Mouse (Mus musculus): ENCODE data around the gene Map3k5.
"Not testable (repeated sequence)": the region's sequence is repeated elsewhere in the genome, so short reads cannot be mapped to it uniquely, and the experiment has no call there.

Map3k5 gene

DNA sequence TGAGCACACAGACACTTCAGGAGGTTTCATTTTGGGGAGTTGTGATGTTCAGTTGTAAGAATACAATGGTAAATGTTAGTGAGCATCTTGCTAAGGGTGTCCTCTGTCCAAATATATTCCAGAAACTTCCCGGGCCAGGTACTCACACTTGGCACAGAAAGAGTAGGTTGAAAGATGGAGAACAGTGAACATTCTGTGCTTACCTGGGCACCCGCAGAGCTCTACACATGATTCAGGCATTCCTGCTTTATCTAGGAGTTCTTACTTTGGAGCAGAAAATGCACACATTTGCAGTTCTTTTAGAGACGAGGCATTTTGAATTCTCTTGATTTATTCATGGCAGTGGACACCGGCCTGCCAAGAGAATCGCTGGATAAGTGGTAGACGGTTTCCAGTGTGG is 32.3 kb downstream of the Map3k5 start:
- DNase-seq (ENCODE audit: low spot score in 2 of 2) = no peak

DNA sequence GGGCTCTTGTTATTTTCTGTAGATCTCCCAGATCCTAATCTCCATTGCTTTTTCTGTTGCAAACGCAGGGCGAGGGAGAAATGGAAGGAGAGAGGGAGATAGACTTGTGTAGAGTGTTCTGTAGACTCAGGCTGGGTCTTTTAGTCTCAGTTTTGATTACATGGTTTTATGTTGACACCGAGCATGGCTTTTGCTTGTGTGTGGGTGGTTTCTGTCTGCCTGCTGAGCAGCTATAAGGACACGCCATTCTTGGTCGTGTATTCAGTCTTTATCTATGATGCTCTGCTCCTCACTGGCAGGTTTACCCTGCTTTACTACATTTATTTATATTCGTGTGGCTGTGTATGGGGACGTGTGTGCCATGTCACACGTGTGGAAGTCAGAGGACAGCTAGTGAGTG is 34.2 kb downstream of the Map3k5 start:
- DNase-seq (ENCODE audit: low spot score in 2 of 2) = no peak

- DNase-seq (ENCODE audit: low spot score in 2 of 2) = peak in 1 of 2 experiments; percentile 29
Measured at GRCm38 (mm10) chr10:19969831-19970460, 35.7 kb downstream of the Map3k5 start.

GRCm38 (mm10) chr10:19971491-19971890 is 37.2 kb downstream of the Map3k5 start:
- DNase-seq (ENCODE audit: low spot score in 2 of 2) = not testable (repeated sequence)

- DNase-seq (ENCODE audit: low spot score in 2 of 2) = no peak
Measured at GRCm38 (mm10) chr10:19973321-19974108, 39.2 kb downstream of the Map3k5 start.

DNA sequence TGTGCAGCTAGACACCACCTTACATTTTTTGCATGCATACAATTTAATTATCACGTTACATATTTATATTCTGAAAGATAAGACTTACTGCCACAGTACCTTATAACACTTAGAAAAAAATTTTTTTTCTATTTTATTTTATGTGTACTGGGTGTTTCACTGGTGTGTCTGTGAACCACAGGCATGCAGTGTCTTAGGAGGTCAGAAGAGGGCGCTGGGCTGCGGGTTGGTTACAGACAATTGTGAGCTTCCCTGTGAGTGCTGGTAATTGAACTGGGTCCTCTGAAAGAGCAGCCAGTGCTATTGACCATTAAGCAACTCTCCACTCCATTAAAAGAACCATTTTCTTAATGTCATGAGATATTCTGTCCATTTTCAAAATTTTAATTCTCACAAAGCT is 43.3 kb downstream of the Map3k5 start:
- no peak for DNase-seq (ENCODE audit: low spot score in 2 of 2)

- DNase-seq (ENCODE audit: low spot score in 2 of 2) = no peak
Measured at GRCm38 (mm10) chr10:19978662-19979199, 44.5 kb downstream of the Map3k5 start.

- DNase-seq (ENCODE audit: low spot score in 2 of 2) = no peak
Measured at GRCm38 (mm10) chr10:19987736-19988135, 53.5 kb downstream of the Map3k5 start.

DNA sequence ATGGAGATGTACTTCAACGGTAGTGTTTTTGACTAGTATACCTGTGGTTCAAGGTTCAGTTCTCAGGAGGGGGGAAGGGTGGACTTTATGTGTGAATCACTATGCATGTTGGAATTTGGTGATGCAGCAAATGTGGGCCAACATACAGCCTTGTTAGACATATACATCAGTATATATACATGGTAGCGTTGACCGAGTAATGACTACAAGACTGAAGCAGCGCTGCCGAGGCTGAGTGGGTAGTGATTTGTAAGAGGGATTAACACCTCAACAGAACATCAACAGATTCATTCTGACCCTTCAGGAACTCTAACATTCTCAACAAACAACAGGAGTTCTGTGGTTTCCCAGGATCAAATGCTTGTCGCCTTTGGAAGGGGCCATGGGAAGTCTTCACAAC is 55.7 kb downstream of the Map3k5 start:
- no peak for DNase-seq (ENCODE audit: low spot score in 2 of 2)

GRCm38 (mm10) chr10:19990638-19991037 is 56.4 kb downstream of the Map3k5 start:
- DNase-seq (ENCODE audit: low spot score in 2 of 2) = no peak

DNA sequence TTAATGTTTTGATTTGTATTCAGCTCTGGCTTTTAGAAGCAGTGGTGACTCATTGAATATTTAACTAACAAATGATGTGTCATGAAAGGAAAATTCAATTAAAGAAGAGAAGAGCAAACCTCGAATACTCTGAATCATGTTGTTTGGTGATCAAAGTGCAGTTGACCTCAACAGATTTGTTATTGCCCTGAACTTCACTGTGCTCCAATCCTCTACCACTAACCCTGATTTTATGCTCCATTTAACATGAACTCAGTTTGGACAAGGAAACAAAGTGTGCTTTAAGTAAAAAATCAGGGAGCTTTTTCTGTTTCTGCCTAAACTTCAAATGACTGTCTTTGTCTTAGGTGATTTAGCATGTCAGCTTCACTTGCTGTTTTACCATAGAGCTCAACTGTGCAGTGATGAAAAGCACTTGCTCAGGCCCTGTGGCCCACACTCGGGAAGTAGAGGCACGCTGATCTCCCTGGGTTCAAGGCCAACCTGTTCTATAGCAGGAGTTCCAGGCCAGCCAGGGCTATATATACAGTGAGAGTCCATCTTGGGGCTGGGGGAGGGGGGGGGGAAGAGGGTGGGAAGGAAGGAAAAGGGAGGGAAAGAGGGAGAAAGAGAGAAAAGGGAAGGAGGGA is 57.1 kb downstream of the Map3k5 start:
- DNase-seq (ENCODE audit: low spot score in 2 of 2) = no peak

- DNase-seq (ENCODE audit: low spot score in 2 of 2) = no peak
Measured at GRCm38 (mm10) chr10:19991866-19992252, 57.6 kb downstream of the Map3k5 start.

GRCm38 (mm10) chr10:19994469-19995450 is 60.5 kb downstream of the Map3k5 start:
- DNase-seq (ENCODE audit: low spot score in 2 of 2) = no peak

DNA sequence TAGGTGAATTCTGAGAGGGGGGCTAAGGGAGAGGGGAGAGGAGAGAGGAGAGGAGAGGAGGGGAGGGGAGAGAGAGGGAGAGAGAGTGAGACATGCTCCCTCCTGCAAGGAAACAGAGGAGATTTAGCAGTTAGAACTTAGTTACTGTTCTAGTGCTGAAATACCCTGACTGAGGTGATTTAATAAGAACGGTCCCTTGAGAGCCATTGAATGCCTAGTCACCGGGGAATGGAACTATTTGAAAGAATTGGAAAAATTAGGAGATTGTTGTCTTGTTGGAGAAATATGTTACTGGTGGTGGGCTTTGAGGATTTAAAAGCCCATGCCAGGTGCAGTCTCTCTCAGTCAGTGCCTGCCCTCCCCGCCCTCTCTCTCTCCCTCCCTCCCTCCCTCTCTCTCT is 61.9 kb downstream of the Map3k5 start:
- no peak for DNase-seq (ENCODE audit: low spot score in 2 of 2)

- DNase-seq (ENCODE audit: low spot score in 2 of 2) = no peak
Measured at GRCm38 (mm10) chr10:19999703-20000407, 65.6 kb downstream of the Map3k5 start.

DNA sequence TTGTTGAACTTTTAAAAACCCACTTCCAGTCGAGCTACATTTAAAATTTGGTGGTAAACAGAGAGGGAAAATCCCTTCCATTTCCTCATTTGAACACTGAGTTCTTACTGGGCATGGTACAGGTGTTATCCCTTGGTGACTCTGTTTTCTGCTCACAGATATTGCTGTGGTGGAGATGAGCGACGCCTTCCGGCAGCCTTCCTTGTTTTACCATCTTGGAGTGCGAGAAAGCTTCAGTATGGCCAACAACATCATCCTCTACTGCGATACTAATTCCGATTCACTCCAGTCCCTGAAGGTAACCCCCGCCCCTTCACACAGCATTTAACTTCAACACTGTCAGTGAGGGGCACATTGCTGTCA is 66.1 kb downstream of the Map3k5 start:
- DNase-seq (ENCODE audit: low spot score in 2 of 2) = no peak

DNA sequence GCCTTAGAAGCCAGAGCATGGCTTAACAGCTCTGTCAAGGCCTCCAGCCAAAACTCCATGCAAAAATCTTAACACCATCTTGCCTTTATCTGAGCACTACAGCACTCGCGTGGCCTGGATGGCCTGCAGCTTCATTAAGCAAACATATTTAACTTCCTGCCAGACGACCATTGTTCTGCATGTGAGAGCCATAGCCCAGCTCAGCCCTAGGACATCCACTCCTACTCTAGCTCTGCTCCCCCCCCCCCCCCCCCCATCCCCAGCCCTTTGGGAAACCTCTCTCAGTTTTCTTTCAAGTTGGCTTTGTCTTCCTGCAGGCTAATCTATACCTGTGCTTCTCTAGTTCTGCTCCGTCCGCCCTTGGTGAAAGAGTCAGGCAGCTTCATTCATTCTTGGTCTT is 67.7 kb downstream of the Map3k5 start:
- DNase-seq (ENCODE audit: low spot score in 2 of 2) = no peak

DNA sequence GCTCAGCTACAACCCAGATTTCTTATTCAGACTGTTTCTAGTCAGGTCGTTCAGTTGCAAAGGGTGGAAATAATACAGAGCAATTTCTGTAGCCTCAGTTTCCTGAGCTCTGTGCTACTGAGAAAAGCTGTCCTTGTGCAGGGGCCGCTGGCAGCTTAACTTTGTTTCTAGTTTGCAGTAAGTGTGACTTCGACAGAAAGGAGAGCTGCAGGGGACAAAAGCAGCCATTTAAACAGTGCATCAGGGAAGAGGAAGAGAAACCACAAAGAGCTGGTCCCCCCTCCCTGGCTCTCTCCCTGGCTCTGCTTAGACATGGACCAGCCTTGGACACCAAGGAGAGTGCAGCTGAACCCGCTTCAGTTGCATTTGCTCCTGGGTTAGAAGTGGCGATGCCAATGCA is 68.7 kb downstream of the Map3k5 start:
- no peak for DNase-seq (ENCODE audit: low spot score in 2 of 2)

- DNase-seq (ENCODE audit: low spot score in 2 of 2) = no peak
Measured at GRCm38 (mm10) chr10:20004786-20005185, 70.5 kb downstream of the Map3k5 start.

DNA sequence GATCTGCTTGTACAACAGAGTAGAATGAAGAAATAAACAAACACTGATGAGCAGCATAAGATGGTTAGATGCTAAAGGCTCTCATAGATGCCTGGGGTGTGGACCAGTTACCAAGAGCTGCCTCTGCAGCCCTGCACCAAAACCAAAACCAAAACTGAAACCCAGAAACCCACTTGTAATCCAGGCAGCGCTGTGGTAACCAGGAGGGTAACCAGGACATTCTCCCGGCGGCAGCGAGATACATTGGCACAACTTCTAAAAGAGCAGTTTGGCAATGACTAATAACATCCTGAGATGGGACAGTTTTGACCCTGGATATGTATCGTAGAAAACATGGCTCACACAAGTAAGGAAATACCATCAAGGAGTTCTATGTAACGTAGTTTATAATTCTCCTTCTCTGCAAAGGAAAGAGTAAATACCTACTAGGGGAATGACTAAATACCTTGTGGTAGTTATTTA is 71.2 kb downstream of the Map3k5 start:
- DNase-seq (ENCODE audit: low spot score in 2 of 2) = no peak
